Mouse (Mus musculus) inflammation-experienced regulatory T-cells, adult 6 months (primary cell): ENCODE measurements at regions not wholly inside any gene's neighbourhood (a gene's known extent, or its start where the extent isn't known, plus 50 kb on each side); places are given as distances from the start of the nearest gene placed in this dataset.
A peak's percentile ranks its signal among the peaks of the same experiment; 100 is the strongest.

ENCODE experiments used
- ATAC-seq: one replicate; pipeline ENCODE4 v1.8.0; 2017

- no peak for ATAC-seq
Observed at GRCm38 (mm10) chr5:35221451-35222305, 56.4 kb upstream of the Adra2c start.

GRCm38 (mm10) chr5:35216271-35216670, 61.8 kb upstream of the Adra2c start:
- ATAC-seq = no peak

- ATAC-seq = no peak
Observed at GRCm38 (mm10) chr5:35215480-35216195, 62.5 kb upstream of the Adra2c start.

- no peak for ATAC-seq
Observed at GRCm38 (mm10) chr5:35215007-35215406, 63.1 kb upstream of the Adra2c start.

- no peak for ATAC-seq
Observed at GRCm38 (mm10) chr5:35209348-35209747, 68.8 kb upstream of the Adra2c start.

GRCm38 (mm10) chr5:35204049-35204448, 74.1 kb upstream of the Adra2c start:
- ATAC-seq = no peak

- ATAC-seq = no peak
Observed at GRCm38 (mm10) chr5:35198468-35198867, 79.7 kb upstream of the Adra2c start.

- no peak for ATAC-seq
Observed at GRCm38 (mm10) chr5:35189113-35189797, 83.7 kb upstream of the Lrpap1 start.

GRCm38 (mm10) chr5:35185826-35186225, 80.3 kb upstream of the Lrpap1 start:
- no peak for ATAC-seq

GRCm38 (mm10) chr5:35185289-35185688, 79.7 kb upstream of the Lrpap1 start:
- ATAC-seq = no peak

GRCm38 (mm10) chr5:35183418-35183817, 77.9 kb upstream of the Lrpap1 start:
- no peak for ATAC-seq

GRCm38 (mm10) chr5:35177332-35177731, 71.8 kb upstream of the Lrpap1 start:
- no peak for ATAC-seq

GRCm38 (mm10) chr5:35176112-35176848, 70.7 kb upstream of the Lrpap1 start:
- ATAC-seq = peak; percentile 90

GRCm38 (mm10) chr5:35174318-35174717, 68.8 kb upstream of the Lrpap1 start:
- no peak for ATAC-seq

GRCm38 (mm10) chr5:35171336-35171735, 65.8 kb upstream of the Lrpap1 start:
- no peak for ATAC-seq

GRCm38 (mm10) chr5:35170369-35171130, 65.0 kb upstream of the Lrpap1 start:
- no peak for ATAC-seq

- ATAC-seq = no peak
Observed at GRCm38 (mm10) chr5:35169614-35170293, 64.2 kb upstream of the Lrpap1 start.

GRCm38 (mm10) chr5:35168853-35169252, 63.3 kb upstream of the Lrpap1 start:
- ATAC-seq = no peak

- ATAC-seq = no peak
Observed at GRCm38 (mm10) chr5:35168369-35168768, 62.8 kb upstream of the Lrpap1 start.

GRCm38 (mm10) chr5:35165993-35166392, 60.4 kb upstream of the Lrpap1 start:
- ATAC-seq = peak; percentile 77

- ATAC-seq = peak; percentile 15
Observed at GRCm38 (mm10) chr5:35165459-35165858, 59.9 kb upstream of the Lrpap1 start.
